Mouse (Mus musculus): Measurements from ENCODE around the gene Gm26661. TPM values are rescaled to one million over a fixed set of nuclear protein-coding genes. Genes with fewer than 3 reads are reported as not detected.

The Gm26661 gene
- total and polyA plus RNA-seq, 3 experiments = not detected

- DNase-seq = peak; percentile 32
These were observed 28.1 kb downstream of the Gm26661 start for GRCm38 (mm10) chr14:7819446-7819845.

- DNase-seq = no peak
These were observed 30.0 kb downstream of the Gm26661 start for GRCm38 (mm10) chr14:7821341-7821740.

GRCm38 (mm10) chr14:7822693-7823092 lies 31.3 kb downstream of the Gm26661 start:
- DNase-seq = peak; percentile 9

GRCm38 (mm10) chr14:7824651-7825268 lies 33.4 kb downstream of the Gm26661 start:
- peak; percentile 73 for DNase-seq

- DNase-seq = no peak
These were observed 35.0 kb downstream of the Gm26661 start for GRCm38 (mm10) chr14:7826151-7826937.

GRCm38 (mm10) chr14:7829181-7829580 lies 37.8 kb downstream of the Gm26661 start:
- DNase-seq = no peak

GRCm38 (mm10) chr14:7831770-7832439 lies 40.5 kb downstream of the Gm26661 start:
- DNase-seq = no peak

- DNase-seq = no peak
These were observed 41.0 kb downstream of the Gm26661 start for GRCm38 (mm10) chr14:7832440-7832783.

- no peak for DNase-seq
These were observed 42.1 kb downstream of the Gm26661 start for GRCm38 (mm10) chr14:7833458-7833857.

GRCm38 (mm10) chr14:7838564-7839089 lies 47.2 kb downstream of the Gm26661 start:
- no peak for DNase-seq

- DNase-seq = no peak
These were observed 48.6 kb downstream of the Gm26661 start for GRCm38 (mm10) chr14:7839950-7840514.

Other genes starting within 250 kb of the Gm26661 start
- gene Gm3558, start 223.0 kb upstream of the Gm26661 start, total RNA-seq (2021) = under 1 TPM; 0.26 to 0.35 TPM
- gene Gm3558, start 223.0 kb upstream of the Gm26661 start, polyA plus RNA-seq (2012; rRNA removed) = 0.18 TPM in 1 of 2 replicates, not detected in the other
- not detected for gene Gm10338, start 196.0 kb upstream of the Gm26661 start, total RNA-seq (2021)
- not detected in 2 replicates for gene Gm10338, start 196.0 kb upstream of the Gm26661 start, polyA plus RNA-seq (2012; rRNA removed)
- gene Gm10128, start 147.6 kb upstream of the Gm26661 start, total RNA-seq (2021) = not detected
- gene Gm10128, start 147.6 kb upstream of the Gm26661 start, polyA plus RNA-seq (2012; rRNA removed) = not detected in 2 replicates
- 10 to 100 TPM; 40.8 to 44.9 TPM for gene Flnb, start 26.4 kb downstream of the Gm26661 start, total RNA-seq (2021)
- 8.8 and 8.9 TPM in 2 replicates for gene Flnb, start 26.4 kb downstream of the Gm26661 start, polyA plus RNA-seq (2012; rRNA removed)
- not detected for gene Gm45521, start 165.7 kb downstream of the Gm26661 start, total RNA-seq (2021)
- gene Gm45521, start 165.7 kb downstream of the Gm26661 start, polyA plus RNA-seq (2012; rRNA removed) = not detected in 2 replicates
- gene Dnase1l3, start 203.0 kb downstream of the Gm26661 start, total RNA-seq (2021) = 1 to 10 TPM in 1 of 2 experiments, under 1 TPM in 1; 0.24 to 1.5 TPM
- gene Dnase1l3, start 203.0 kb downstream of the Gm26661 start, polyA plus RNA-seq (2012; rRNA removed) = 0.32 and 0.63 TPM in 2 replicates
- gene Abhd6, start 211.3 kb downstream of the Gm26661 start, total RNA-seq (2021) = 100 to 1,000 TPM in 1 of 2 experiments, 10 to 100 TPM in 1; 78.0 to 123 TPM
- 60.1 and 103 TPM in 2 replicates for gene Abhd6, start 211.3 kb downstream of the Gm26661 start, polyA plus RNA-seq (2012; rRNA removed)